Mouse (Mus musculus): ENCODE measurements around the gene Adm2.

- no peak for TF ChIP-seq POLR2A (IDR thresholded peaks at IDR 0.05; ENCODE audit: extremely low read depth, insufficient read depth, low read length)
- TF ChIP-seq CTCF (IDR thresholded peaks at IDR 0.05; ENCODE audit: extremely low read depth, insufficient read depth, low read length), result no peak
Measured at GRCm38 (mm10) chr15:89356372-89356771, 33.9 kb downstream of the Adm2 start.

All from cortical plate, adult 2 months (tissue).